Mouse (Mus musculus): Measurements from ENCODE around the gene Tmem38a. TPM values are rescaled to one million over a fixed set of nuclear protein-coding genes. Genes with fewer than 3 reads are reported as not detected.

Tmem38a gene
- polyA plus RNA-seq (2015; fragmentation: Nextera tagmentation; extraction: Ambion mirVana), result 41.8 and 42.9 TPM in 2 replicates

- H3K4me2 ChIP-seq (ENCODE audit: low read length), result peak within 1 kb of the TSS; percentile 97
- peak within 1 kb of the TSS; percentile 78 for H3K9ac ChIP-seq (ENCODE audit: low read depth, low read length)
- H3K36me3 ChIP-seq (ENCODE audit: control insufficient read depth, insufficient read depth, low read length), result peaks cover 19% of the 10 kb centered on the region
- ATAC-seq, result peak; percentile 46
- H3K27ac ChIP-seq (ENCODE audit: low read depth, low read length), result peak within 1 kb of the TSS; percentile 86
- H3K4me1 ChIP-seq (ENCODE audit: control insufficient read depth, insufficient read depth, low read depth, low read length), result peaks cover 31% of the 10 kb centered on the region
- H3K27me3 ChIP-seq (replicated peaks; ENCODE audit: control insufficient read depth, insufficient read depth, low read length), result no peaks in the 10 kb centered on the region
- peak within 1 kb of the TSS; percentile 63 for H3K4me3 ChIP-seq (ENCODE audit: low read length)
- WGBS, result under 1% methylated on average over 44 of the region's 45 CpGs
- no peaks in the 10 kb centered on the region for H3K9me3 ChIP-seq (ENCODE audit: control insufficient read depth, low read length)
Measured at GRCm38 (mm10) chr8:72571611-72572473, at the start of gene Tmem38a. Gene Tmem38a (plus strand): TSS chr8:72572055.

DNA sequence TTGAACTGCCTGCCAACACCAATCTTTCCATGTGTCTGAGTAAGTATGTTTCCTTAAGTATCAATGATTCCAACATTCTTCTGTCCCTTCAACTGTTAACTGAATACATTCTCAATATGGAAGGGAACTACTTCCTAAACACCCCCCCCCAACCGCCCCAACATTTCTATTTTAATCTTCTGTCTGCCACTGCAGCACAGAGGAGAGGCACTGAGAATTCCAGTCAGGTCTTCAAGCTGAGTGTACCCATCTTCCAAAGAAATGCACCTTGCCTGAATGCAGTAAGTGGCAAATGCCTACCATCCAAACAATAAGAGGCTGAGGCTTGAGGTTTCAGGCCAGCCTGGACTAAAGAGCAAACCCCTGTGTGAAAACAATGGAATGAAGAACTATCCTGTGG lies 39.8 kb upstream of the Tmem38a start:
- Histone ChIP-seq H3K9me3 (ENCODE audit: control insufficient read depth, low read length) (no peaks in the 10 kb centered on the region), H3K4me3 (ENCODE audit: low read length) (no peak overlapping the region), H3K27ac (ENCODE audit: low read depth, low read length) (no peak overlapping the region), H3K4me1 (ENCODE audit: control insufficient read depth, insufficient read depth, low read depth, low read length) (no peaks in the 10 kb centered on the region), H3K36me3 (ENCODE audit: control insufficient read depth, insufficient read depth, low read length) (no peaks in the 10 kb centered on the region), H3K27me3 (replicated peaks; ENCODE audit: control insufficient read depth, insufficient read depth, low read length) (no peaks in the 10 kb centered on the region), H3K9ac (ENCODE audit: low read depth, low read length) (no peak overlapping the region), H3K4me2 (ENCODE audit: low read length) (no peak overlapping the region)
- WGBS, result 100% methylated on average over 1 of the region's 1 CpGs
- no peak for ATAC-seq

DNA sequence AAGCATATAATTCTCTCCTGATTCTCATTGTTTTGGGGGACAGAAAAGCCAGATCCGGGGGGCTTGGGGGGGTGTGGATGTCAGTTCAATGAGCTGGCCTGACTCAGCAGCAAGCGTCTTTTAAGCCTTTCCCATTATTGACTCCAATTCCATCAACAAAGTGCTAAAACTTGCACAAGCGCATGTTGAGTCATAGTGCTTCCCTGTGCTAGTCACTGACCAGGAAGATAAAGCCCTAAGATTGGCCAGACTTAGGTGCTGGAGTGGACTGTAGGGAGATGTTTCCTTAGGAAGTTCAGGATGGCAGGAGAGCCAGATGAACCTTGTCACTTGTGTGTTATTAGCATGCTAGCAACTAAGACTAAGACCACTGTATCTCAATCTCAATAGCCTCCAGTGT lies 37.0 kb upstream of the Tmem38a start:
- H3K4me3 ChIP-seq (ENCODE audit: low read length), result no peak overlapping the region
- H3K4me2 ChIP-seq (ENCODE audit: low read length), result no peak overlapping the region
- no peaks in the 10 kb centered on the region for H3K27me3 ChIP-seq (replicated peaks; ENCODE audit: control insufficient read depth, insufficient read depth, low read length)
- ATAC-seq, result no peak
- H3K27ac ChIP-seq (ENCODE audit: low read depth, low read length), result no peak overlapping the region
- H3K9me3 ChIP-seq (ENCODE audit: control insufficient read depth, low read length), result no peaks in the 10 kb centered on the region
- no peaks in the 10 kb centered on the region for H3K4me1 ChIP-seq (ENCODE audit: control insufficient read depth, insufficient read depth, low read depth, low read length)
- WGBS, result 94% methylated on average over 3 of the region's 3 CpGs
- H3K9ac ChIP-seq (ENCODE audit: low read depth, low read length), result no peak overlapping the region
- H3K36me3 ChIP-seq (ENCODE audit: control insufficient read depth, insufficient read depth, low read length), result no peaks in the 10 kb centered on the region

GRCm38 (mm10) chr8:72539234-72539633 lies 32.6 kb upstream of the Tmem38a start:
- ATAC-seq, result no peak
- H3K9ac ChIP-seq (ENCODE audit: low read depth, low read length), result no peak overlapping the region
- H3K4me2 ChIP-seq (ENCODE audit: low read length), result no peak overlapping the region
- H3K9me3 ChIP-seq (ENCODE audit: control insufficient read depth, low read length), result no peaks in the 10 kb centered on the region
- no peaks in the 10 kb centered on the region for H3K27me3 ChIP-seq (replicated peaks; ENCODE audit: control insufficient read depth, insufficient read depth, low read length)
- H3K36me3 ChIP-seq (ENCODE audit: control insufficient read depth, insufficient read depth, low read length), result peaks cover 4% of the 10 kb centered on the region; the same call in 1 of the 2 replicates
- H3K4me3 ChIP-seq (ENCODE audit: low read length), result no peak overlapping the region
- no peak overlapping the region for H3K27ac ChIP-seq (ENCODE audit: low read depth, low read length)
- no peaks in the 10 kb centered on the region for H3K4me1 ChIP-seq (ENCODE audit: control insufficient read depth, insufficient read depth, low read depth, low read length)

GRCm38 (mm10) chr8:72547122-72547801 lies 24.6 kb upstream of the Tmem38a start:
- Histone ChIP-seq H3K9ac (ENCODE audit: low read depth, low read length) (peak overlapping the region; percentile 94), H3K27ac (ENCODE audit: low read depth, low read length) (peak overlapping the region; percentile 92), H3K4me1 (ENCODE audit: control insufficient read depth, insufficient read depth, low read depth, low read length) (peaks cover 30% of the 10 kb centered on the region), H3K4me2 (ENCODE audit: low read length) (peak overlapping the region; percentile 94), H3K4me3 (ENCODE audit: low read length) (peak overlapping the region; percentile 97), H3K9me3 (ENCODE audit: control insufficient read depth, low read length) (no peaks in the 10 kb centered on the region), H3K27me3 (replicated peaks; ENCODE audit: control insufficient read depth, insufficient read depth, low read length) (no peaks in the 10 kb centered on the region), H3K36me3 (ENCODE audit: control insufficient read depth, insufficient read depth, low read length) (peaks cover 4% of the 10 kb centered on the region; the same call in 1 of the 2 replicates)
- WGBS, result 2% methylated on average over 24 of the region's 27 CpGs
- ATAC-seq, result peak; percentile 5

DNA sequence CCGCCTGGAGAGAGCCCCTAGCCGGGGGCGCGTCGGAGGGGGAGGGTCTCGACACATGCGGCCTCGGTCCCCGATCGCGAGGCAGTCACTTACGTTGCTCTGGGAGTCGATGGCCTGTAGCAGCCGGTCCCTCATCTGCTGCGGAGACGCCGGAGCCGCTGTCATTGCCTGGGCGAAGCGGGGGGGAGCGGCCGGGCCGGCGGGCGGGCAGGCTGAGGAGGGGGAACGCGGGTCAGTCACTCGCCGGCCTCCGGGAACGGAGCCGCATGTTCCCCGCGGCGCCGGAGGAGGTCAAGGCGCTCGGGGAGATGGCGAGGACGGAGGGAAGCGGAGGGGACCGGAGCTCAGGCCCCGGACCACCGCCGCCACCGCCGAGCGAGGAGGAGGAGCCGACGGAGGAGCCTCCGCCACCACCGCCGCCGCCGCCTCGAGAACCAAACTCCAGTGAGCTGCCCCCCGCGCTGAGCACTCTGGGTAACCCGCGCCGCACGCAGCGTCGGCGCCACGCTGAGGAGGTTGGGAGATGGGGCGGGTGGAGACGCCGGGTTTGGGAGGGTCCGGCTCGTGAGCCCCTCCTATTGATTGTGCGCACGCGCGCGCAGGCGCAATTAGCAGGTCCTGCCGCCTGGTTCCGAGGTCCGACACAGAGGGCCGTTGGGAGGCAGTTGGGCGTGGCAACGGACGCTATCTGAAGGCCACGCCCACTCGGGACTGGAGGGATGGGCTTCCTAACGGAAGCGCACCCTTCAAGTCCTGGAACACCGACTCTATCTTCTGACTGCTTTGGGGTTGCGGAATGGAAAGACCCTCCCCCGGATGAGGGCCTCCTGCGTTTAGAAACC lies 23.8 kb upstream of the Tmem38a start, which contains the start of gene Med26:
Gene Med26, minus strand, starts transcription at position 469 of the 842 bp plus-strand sequence.
- peak; percentile 95 for ATAC-seq
- Histone ChIP-seq H3K9ac (ENCODE audit: low read depth, low read length) (peak within 1 kb of the TSS; percentile 94), H3K36me3 (ENCODE audit: control insufficient read depth, insufficient read depth, low read length) (peaks cover 4% of the 10 kb centered on the region; the same call in 1 of the 2 replicates), H3K4me1 (ENCODE audit: control insufficient read depth, insufficient read depth, low read depth, low read length) (peaks cover 30% of the 10 kb centered on the region), H3K4me2 (ENCODE audit: low read length) (peak within 1 kb of the TSS; percentile 94), H3K27me3 (replicated peaks; ENCODE audit: control insufficient read depth, insufficient read depth, low read length) (no peaks in the 10 kb centered on the region), H3K9me3 (ENCODE audit: control insufficient read depth, low read length) (no peaks in the 10 kb centered on the region), H3K4me3 (ENCODE audit: low read length) (peak within 1 kb of the TSS; percentile 97), H3K27ac (ENCODE audit: low read depth, low read length) (peak within 1 kb of the TSS; percentile 92)
- under 1% methylated on average over 85 of the region's 92 CpGs for WGBS

DNA sequence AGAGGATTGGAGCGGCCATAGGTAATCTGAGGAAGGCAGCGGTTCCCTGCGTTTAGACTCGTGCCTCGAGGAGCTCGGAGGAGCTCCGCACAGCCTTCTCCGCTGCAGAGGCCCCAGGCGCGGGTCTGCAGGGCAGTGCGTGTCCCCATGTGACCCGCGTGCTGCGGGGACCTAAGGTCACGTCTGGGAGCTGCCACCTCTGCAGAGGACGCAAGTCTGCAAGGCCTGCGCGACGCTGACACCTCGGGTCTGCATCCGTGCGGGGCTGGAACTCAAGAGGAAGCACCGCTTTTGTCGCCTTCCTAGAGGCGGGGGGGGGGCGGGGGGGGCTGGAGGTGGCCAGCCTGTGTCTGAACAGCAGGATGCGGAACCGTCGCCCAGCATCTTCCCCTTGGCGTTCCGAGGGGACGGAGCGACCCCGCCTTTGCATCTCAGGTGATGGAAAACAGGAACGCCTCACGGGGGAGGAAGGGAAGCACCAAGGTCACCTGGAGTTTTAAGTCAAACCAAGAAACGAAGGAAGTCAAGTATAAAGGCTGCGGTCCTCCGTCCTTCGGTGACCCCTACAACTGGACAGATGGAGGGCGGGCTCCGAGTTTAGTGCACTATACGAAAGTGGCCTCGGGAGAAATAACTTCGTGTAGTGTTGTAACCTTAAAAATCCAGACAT lies 23.1 kb upstream of the Tmem38a start:
- under 1% methylated on average over 40 of the region's 45 CpGs for WGBS
- peak overlapping the region; percentile 94 for H3K9ac ChIP-seq (ENCODE audit: low read depth, low read length)
- H3K4me1 ChIP-seq (ENCODE audit: control insufficient read depth, insufficient read depth, low read depth, low read length), result peaks cover 30% of the 10 kb centered on the region
- peaks cover 1% of the 10 kb centered on the region; the same call in 1 of the 2 replicates for H3K36me3 ChIP-seq (ENCODE audit: control insufficient read depth, insufficient read depth, low read length)
- no peaks in the 10 kb centered on the region for H3K27me3 ChIP-seq (replicated peaks; ENCODE audit: control insufficient read depth, insufficient read depth, low read length)
- H3K4me3 ChIP-seq (ENCODE audit: low read length), result peak overlapping the region; percentile 97
- peak overlapping the region; percentile 61 for H3K4me2 ChIP-seq (ENCODE audit: low read length)
- no peaks in the 10 kb centered on the region for H3K9me3 ChIP-seq (ENCODE audit: control insufficient read depth, low read length)
- peak overlapping the region; percentile 92 for H3K27ac ChIP-seq (ENCODE audit: low read depth, low read length)
- ATAC-seq, result no peak

DNA sequence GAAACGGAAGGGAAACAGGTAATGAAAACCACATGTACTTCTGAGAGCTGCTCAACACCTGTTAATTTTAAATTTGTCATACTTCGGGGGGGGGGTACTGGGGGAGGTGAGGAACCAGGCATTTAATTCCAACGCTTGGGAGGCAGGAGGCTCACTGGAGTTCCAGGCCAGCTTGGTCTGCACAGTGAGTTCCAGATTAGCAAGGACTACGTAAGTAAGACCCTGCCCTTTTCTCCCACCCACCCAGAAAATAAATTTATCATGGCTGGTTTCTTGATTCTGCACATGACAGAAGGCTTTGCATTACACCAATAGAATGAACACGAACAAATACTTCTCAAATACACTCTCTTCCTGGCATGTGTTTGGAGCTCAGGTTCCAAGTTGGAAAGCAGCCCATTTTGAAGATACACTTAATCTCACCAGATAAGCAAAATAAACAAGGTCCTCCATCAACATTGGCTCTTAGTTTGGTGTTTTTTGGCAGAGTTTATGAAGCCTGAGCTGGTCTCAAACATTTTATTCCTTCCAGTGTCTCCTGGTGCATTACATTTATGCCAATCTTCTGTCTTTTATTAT lies 22.5 kb upstream of the Tmem38a start:
- Histone ChIP-seq H3K27me3 (replicated peaks; ENCODE audit: control insufficient read depth, insufficient read depth, low read length) (no peaks in the 10 kb centered on the region), H3K4me3 (ENCODE audit: low read length) (peak overlapping the region; percentile 97), H3K9ac (ENCODE audit: low read depth, low read length) (peak overlapping the region; percentile 94), H3K4me2 (ENCODE audit: low read length) (peak overlapping the region; percentile 61), H3K4me1 (ENCODE audit: control insufficient read depth, insufficient read depth, low read depth, low read length) (peaks cover 30% of the 10 kb centered on the region), H3K27ac (ENCODE audit: low read depth, low read length) (no peak overlapping the region), H3K9me3 (ENCODE audit: control insufficient read depth, low read length) (no peaks in the 10 kb centered on the region), H3K36me3 (ENCODE audit: control insufficient read depth, insufficient read depth, low read length) (no peaks in the 10 kb centered on the region)
- no peak for ATAC-seq
- WGBS, result 16% methylated on average over 5 of the region's 5 CpGs
